Mouse (Mus musculus) ES-Bruce4 (cell line): Measurements from ENCODE around the gene C1qtnf9.

Source experiments
- CTCF ChIP-seq: IDR thresholded peaks from one replicate; pipeline ENCODE4 v1.8.1; 2011; ENCODE audit warnings: low read depth, low read length
- EP300 ChIP-seq: IDR thresholded peaks from 2 replicates; pipeline ENCODE4 v1.6.1; 2011; ENCODE audit warnings: low read depth, low read length; ENCODE audit not compliant: insufficient read depth

DNA sequence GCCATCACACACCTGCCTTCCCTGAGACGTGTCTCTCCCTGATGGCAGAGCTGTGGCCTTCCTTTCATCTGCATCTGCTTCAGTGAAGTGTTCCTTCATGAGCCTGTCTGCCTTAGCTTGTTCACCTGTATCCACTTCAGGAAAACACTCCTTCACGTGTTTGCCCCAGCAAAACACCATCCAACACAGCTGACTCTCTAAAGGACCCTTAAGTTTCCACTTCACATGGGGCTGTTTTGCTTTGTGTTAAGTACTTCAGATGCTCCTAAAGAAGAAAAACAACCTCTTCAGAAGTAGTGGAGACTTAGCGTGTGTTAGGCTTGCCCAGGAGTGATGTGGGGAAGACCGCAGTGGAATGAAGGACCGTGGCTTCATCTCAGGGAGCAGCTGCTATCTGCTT lies 47.2 kb downstream of the C1qtnf9 start:
- no peak for TF ChIP-seq CTCF
- no peak for TF ChIP-seq EP300
